Mouse (Mus musculus) liver, embryonic 14.5 days (tissue): ENCODE measurements around the gene Dhx34.

Experiments used
- CTCF ChIP-seq: IDR thresholded peaks from 2 replicates; pipeline ENCODE4 v1.5.1; 2016; ENCODE audit warnings: antibody characterized with exemption, low read depth, control low read depth
- EP300 ChIP-seq: IDR thresholded peaks from 2 replicates; pipeline ENCODE4 v1.6.1; 2016; ENCODE audit warnings: antibody characterized with exemption, low read depth

- TF ChIP-seq EP300 (no peak), CTCF (no peak)
Observed at GRCm38 (mm10) chr7:16204791-16205190, 17.0 kb downstream of the Dhx34 start.
